Mouse (Mus musculus) embryonic fibroblast, embryonic 13.5 days (primary cell): Measurements from ENCODE around the gene Rhbg. TPM values are rescaled to one million over a fixed set of nuclear protein-coding genes. Genes with fewer than 3 reads are reported as not detected.
"Not testable (repeated sequence)": the region's sequence is repeated elsewhere in the genome, so short reads cannot be mapped to it uniquely, and the experiment has no call there.

ENCODE experiments used
- H3K27ac ChIP-seq: 2 replicates; pipeline ENCODE4 v1.5.1; 2012; ENCODE audit warnings: low read length, control low read depth, inconsistent platforms; ENCODE audit not compliant: insufficient read depth
- H3K4me1 ChIP-seq: 2 replicates; pipeline ENCODE4 v1.6.1; 2011; ENCODE audit warnings: low read length; ENCODE audit not compliant: control insufficient read depth, insufficient read depth
- H3K4me3 ChIP-seq: 2 replicates; pipeline ENCODE4 v1.5.1; 2011; ENCODE audit warnings: mild to moderate bottlenecking, control low read depth, low read length; ENCODE audit not compliant: insufficient read depth
- CTCF ChIP-seq: IDR thresholded peaks from 2 replicates; pipeline ENCODE4 v1.5.1; 2011; ENCODE audit warnings: mild to moderate bottlenecking, control low read depth, low read length, moderate library complexity, borderline replicate concordance; ENCODE audit not compliant: insufficient read depth
- POLR2A ChIP-seq: IDR thresholded peaks from 2 replicates; pipeline ENCODE4 v1.6.1; 2011; ENCODE audit warnings: low read depth, mild to moderate bottlenecking, control low read depth, low read length, moderate library complexity
- polyA plus RNA-seq: library from polyadenylated mRNA; stranded (reverse); fragments of >200 nt; gene quantifications from 2 replicates; pipeline ENCODE4 v1.2.4, GENCODE M21; 2011; ENCODE audit warnings: low read depth; ENCODE audit not compliant: missing spikeins, insufficient read length

Rhbg gene
- polyA plus RNA-seq, result not detected in 2 replicates

DNA sequence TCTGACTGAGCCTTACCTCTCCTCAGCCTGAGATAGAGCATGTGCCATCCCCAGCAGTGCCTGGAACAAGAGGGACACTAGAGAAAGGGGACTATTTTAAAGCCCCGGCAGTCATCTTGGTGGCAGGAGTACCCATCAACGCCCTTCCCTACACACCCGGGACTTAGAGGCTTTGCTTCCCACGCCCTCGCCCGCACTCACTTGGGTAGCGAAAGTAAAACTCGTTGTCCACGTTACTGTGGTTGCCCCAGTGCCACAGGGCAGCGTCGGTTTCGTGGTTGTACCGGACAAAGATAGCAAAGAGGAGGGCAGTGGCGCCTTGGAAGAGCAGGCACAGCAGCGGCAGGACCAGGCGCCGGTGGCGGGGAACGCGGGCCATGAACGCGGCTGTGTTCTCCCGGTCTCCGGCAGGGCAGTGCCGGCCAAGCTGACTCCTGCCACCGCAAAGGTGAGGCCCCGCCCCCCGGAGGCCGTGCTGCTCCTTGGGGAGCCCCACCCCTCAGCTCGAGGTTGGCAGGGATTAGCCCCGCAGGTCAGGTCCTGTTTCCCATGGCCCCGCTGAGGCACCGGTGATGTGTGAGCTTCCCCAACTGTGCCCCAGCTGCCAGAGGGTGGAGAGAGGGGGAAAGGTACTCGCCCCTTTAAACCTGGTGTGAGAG lies at the start of gene Rhbg:
Gene Rhbg, minus strand, starts transcription at position 442 of the 659 bp plus-strand sequence.
- Histone ChIP-seq H3K4me1 (no peaks in the 10 kb centered on the region), H3K27ac (no peak within 1 kb of the TSS), H3K4me3 (0 out of 2 replicates have a peak within 1 kb of the TSS, but pooled peaks have one; percentile 1)
- TF ChIP-seq CTCF, result no peak
- TF ChIP-seq POLR2A, result no peak

DNA sequence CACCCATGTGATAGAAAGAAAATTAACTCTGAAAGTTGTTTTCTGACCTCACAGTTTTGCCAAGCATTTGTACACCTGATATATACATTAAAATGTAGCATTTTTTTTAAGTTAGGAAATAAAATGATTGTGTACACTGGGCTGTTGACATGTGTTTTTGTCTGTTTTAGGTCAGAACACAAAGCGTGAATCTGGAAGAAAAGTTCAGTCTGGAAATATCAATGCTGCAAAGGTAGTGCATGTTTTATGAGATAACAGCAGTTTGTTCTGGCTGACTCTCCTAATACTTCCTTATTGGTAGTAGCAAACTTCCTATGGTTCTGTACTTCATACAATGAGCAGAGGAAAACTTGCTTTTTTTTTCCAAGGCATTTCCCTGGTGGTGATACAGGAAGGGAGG lies 44.7 kb upstream of the Rhbg start:
- no peak for TF ChIP-seq CTCF
- no peak for TF ChIP-seq POLR2A
- Histone ChIP-seq H3K27ac (no peak overlapping the region), H3K4me1 (no peaks in the 10 kb centered on the region), H3K4me3 (no peak overlapping the region)

DNA sequence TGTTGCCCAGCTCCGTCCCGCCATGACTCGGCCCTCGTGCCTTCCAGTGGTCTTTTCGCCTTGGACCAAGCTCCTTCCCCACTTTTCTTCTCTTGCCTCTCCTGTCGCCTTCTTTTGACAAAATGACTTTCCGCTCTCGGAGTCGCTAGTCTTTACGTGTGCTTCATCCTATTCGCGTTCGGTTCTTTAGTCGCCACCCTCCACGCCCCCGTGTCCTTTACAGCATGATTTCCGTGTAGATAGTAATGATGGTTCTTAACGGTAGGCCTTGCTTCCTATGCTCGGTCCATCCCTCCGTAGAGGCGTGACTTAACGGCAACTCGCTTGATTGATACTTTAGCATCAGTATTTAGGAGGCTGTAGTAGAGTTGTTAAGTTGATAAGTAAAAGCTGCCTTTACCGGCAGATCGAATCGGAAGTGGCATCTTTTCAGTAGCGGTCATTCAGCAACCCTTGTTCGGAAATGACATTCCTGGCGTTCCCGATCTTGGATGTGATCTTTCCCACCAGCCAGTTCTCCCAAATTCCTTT lies 42.9 kb upstream of the Rhbg start:
- TF ChIP-seq CTCF (no peak), POLR2A (no peak; the same call in 1 of the 2 replicates)
- no peaks in the 10 kb centered on the region for H3K4me1 ChIP-seq
- peak overlapping the region; percentile 81 for H3K27ac ChIP-seq
- peak overlapping the region; percentile 92 for H3K4me3 ChIP-seq

DNA sequence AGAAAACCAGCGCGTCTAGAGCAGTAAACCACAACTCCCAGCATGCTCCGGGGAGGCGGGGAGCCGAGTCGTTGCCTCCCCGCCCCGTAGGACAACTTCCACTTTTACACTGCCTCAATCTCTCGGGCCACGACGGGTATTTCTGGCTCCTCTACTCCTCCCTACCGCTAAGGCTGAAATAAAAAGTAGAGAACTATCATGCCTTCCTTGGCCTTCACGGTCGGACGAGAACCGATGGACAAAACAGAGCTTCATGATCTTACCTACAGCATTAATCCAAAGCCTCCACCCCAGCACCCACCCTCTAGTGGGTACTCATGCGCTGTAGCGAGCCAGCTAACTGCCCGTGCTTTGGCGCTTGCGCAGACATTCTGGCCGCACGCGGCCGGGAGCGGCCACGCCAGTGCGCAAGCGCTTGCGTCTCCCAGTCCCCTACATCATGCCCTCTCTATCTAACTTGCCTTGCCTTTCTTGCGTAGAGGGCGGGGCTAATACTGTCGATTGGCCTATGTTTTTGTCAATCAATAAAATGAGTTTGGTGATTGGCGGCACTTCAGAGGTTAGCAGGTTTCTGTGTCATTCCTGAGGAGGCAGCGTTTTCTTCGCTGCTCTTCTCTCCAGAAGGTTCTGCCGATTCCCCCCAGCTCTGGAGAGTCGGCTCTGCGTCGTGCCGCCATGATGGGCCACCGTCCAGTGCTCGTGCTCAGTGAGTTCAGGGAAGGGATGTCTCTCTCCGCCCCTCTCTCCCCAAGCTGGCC lies 42.2 kb upstream of the Rhbg start, which contains the start of the genes Tsacc and Cct3:
Gene Tsacc, minus strand, starts transcription at position 439 of the 758 bp plus-strand sequence.
Gene Cct3, plus strand, starts transcription at position 556 of the 758 bp plus-strand sequence.
- H3K4me1 ChIP-seq, result no peaks in the 10 kb centered on the region
- H3K4me3 ChIP-seq, result peak within 1 kb of the TSS; percentile 92
- peak within 1 kb of the TSS; percentile 81 for H3K27ac ChIP-seq
- TF ChIP-seq CTCF, result no peak
- TF ChIP-seq POLR2A, result peak; percentile 91

DNA sequence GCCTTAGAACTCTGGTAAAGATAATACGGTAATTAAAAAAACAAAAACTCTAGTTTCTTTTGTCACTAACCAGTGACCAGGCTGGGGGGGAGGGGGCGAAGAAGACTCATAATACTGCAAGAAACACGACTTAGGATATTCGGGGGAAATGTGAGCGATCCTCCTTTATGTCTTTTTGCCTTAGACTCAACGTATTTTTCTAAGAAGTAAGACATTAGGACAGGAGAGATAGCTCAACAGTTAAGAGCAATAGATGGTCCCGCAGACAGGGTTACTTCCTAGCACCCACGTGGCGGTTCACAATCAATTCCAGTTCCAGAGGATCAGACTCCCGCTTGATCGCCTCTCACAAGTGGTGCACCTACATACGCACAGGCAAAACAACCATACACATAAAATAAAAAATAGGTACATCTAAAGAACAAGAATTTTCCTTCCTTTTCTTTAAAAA lies 41.6 kb upstream of the Rhbg start:
- no peaks in the 10 kb centered on the region for H3K4me1 ChIP-seq
- peak overlapping the region; percentile 55 for H3K4me3 ChIP-seq
- TF ChIP-seq POLR2A (no peak; the same call in 1 of the 2 replicates), CTCF (no peak)
- peak overlapping the region; percentile 77 for H3K27ac ChIP-seq

DNA sequence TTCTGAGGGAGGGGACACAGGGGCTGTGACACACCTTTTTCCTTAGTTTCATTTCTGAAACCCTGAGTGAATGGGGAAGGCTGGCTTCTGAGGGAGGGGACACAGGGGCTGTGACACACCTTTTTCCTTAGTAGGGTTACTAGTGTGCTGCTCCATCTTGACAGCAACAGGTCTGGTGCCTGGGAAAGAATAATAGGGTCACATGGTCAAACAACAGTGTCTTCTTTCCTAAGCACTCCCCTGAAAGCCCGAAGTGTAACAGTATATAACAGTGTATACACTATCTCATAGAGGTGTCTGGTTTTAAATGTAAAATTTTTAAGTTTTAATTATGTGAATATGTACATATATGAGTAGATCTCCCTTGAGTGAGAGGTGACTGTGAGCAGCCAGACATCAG lies 40.8 kb upstream of the Rhbg start:
- H3K4me3 ChIP-seq, result peak overlapping the region; percentile 55; the same call in 1 of the 2 replicates
- H3K4me1 ChIP-seq, H3K27ac ChIP-seq: not testable (repeated sequence)

DNA sequence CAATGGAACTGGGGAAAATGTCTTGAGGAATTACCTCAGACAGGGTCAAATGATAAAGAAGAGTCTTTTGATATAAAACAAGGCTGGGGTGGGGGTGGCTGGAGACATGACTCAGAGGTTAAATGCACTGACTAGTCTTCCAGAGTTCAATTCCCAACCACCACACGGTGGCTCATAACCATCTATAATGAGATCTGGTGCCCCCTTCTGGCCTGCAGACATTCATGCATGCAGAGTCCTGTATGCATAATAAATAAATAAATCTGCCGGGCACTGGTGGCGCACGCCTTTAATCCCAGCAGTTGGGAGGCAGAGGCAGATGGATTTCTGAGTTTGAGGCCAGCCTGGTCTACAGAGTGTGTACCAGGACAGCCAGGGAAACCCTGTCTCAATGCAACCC lies 37.5 kb upstream of the Rhbg start:
- H3K4me3 ChIP-seq, result no peak overlapping the region
- H3K4me1 ChIP-seq, result no peaks in the 10 kb centered on the region
- H3K27ac ChIP-seq, result no peak overlapping the region
- TF ChIP-seq CTCF (no peak), POLR2A (no peak)

DNA sequence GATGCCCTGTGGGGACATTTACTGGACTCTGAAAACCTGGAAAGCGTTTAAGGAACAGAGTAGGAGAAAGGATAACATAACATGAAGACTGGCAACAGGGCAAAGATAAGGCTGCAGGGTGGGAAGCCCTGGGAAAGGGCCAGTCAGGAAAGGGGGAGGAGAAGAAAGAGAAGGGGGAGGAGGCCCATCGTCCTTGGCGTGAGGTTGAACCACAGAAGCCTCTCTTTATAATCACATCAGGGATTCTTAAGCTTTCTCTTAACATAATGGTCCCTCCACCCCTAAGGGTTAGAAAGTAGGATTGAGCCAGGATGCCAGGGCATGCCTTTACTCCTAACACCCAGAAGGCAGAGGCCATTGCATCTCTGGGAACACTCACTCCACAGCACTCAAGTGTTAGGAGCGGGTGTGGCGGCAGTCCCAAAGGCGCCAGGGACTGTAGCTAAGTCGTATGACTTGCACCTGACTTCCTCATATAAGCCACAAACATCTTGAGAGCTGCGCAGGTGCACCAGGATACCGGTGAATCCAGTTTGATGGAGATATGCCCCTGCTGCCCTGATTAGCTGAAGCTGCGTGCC lies 33.7 kb upstream of the Rhbg start:
- H3K4me1 ChIP-seq, H3K4me3 ChIP-seq, H3K27ac ChIP-seq: not testable (repeated sequence)

DNA sequence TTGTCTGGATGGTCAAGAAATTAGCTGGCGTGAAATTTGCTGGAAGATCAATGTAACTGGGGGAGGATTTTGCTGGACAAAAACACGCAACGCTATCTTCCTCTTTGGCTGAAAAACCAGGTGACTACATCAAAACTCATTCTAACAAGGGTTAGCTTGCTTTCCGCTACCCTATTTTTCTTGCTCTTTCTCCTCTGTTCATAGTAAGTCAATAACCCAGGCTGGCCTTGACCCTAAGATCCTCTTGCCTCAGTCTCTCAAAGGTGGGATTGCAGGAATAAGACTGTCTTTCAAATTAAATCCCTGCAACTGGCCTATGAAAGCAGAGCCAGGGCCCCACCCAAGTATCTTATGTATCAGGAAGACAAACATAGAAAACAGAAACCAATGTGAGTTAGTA lies 32.6 kb upstream of the Rhbg start, which contains the start of gene Gm38392:
Gene Gm38392, minus strand, starts transcription at position 101 of the 400 bp plus-strand sequence.
- Histone ChIP-seq H3K27ac (no peak within 1 kb of the TSS), H3K4me1 (no peaks in the 10 kb centered on the region), H3K4me3 (no peak within 1 kb of the TSS)
- TF ChIP-seq POLR2A (no peak), CTCF (no peak)

DNA sequence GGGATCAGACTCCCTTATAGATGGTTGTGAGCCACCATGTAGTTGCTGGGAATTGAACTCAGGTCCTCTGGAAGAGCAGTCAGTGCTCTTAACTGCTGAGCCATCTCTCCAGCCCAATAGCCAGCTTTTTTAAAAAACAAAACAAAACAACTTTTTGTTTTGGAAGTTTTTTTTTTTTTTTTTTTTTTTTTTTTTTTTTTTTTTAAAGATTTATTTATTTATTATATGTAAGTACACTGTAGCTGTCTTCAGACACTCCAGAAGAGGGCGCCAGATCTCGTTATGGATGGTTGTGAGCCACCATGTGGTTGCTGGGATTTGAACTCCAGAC lies 31.0 kb upstream of the Rhbg start:
- H3K27ac ChIP-seq, H3K4me3 ChIP-seq, H3K4me1 ChIP-seq: not testable (repeated sequence)

DNA sequence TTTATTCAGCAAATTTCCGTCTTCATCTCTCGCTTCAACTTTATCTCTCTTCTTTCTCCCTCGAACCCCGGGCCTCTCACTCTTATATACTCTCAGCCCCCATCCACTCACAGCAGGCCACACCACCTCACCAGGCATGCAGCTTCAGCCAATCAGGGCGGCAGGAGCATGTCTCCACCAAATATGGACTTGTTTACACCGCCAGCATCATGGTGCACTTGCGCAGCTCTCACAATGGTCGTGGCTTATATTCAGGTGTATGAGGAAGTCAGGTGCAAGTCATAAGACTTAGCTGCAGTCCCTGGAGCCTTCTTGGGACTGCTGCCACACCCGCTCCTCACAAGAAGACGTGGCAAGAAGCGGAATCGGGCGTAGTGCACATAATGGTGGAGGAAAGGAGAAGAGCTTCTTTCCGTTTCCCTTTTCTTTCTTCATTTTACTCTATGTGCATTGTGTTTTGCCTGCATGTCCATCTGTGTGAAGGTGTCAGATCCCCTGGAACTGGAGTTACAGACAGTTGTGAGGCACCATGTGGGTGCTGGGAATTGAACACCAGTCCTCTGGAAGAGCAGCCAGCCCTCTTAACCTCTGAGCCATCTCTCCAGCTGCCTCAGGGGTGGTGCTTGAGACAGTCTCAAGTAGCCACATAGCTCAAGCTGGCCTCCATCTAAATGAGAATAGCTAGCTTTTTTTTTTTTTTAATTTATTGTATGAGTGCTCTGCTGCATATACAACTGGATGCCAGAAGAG lies 30.5 kb upstream of the Rhbg start:
- not testable (repeated sequence) for H3K27ac ChIP-seq, H3K4me3 ChIP-seq, H3K4me1 ChIP-seq

DNA sequence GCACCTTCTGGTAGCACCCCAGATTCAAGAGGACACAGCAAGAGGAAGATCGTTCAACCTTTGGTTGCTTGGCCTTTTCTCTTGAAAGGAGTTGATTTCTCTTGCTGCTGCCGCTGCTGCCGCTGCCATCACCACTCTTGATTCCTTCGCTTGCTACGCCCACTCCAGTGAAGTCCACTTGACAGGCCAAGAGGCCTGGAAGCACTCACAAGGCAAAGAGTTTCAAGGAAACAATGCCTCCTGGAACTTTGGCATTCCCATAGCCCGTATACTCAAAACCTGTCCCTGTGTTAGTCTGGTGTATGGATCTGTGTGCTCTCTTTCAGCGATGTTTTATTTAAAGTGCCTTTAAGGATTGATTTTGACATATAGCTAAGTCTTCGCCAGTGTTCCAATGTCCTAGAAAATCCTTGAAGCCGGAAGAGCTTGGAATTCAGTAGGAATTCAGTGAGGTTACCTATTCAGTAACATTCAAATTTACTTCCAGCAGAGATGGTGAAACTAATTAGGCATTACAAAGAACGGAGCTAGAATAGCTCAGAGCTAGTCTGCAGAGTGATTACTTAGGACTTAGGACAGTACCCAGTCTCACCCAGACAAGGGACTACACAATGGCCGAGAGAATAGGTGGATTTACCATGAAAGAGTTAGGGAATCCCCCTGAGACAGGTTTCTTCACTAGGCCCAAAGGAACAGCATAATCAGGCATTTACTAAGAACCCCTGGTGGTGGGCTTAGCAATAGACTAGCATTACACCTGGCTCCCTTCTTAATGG lies 26.8 kb upstream of the Rhbg start:
- not testable (repeated sequence) for H3K4me1 ChIP-seq, H3K27ac ChIP-seq, H3K4me3 ChIP-seq
